ENCODE assay signal across 8 mouse cellular contexts in the genomic region with DNA sequence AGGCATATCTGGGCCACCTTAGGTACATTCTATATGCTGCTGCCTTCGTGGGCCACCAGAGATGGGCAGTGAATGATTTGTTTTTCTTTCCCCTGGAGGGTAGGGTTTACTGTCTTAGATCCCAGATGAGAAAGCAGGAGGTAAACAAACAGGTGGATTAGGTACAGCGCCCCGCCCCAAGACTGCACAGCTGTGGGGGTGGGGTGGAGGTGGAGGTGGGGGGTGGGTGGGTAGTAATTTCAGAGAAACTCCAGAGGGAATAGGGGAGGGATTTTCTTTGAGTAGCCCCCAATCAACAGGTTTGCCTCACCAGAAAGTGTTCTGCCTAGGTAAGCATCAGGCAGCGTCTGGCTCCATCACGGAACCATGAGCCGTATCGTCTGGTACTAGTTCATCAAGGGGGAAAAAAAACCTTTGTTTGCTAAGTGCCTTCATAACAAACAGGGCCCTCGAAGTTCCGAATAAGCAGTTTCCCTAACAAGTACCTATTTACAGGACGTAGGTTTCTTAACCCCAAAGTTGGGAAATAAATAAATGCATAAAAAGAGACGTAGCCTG. TPM values are rescaled to one million over a fixed set of nuclear protein-coding genes. Genes with fewer than 3 reads are reported as not detected.
DNase-seq lines count a peak whose midpoint lies in the region; ATAC-seq and TF ChIP-seq lines count a peak whose summit lies in the region.

No protein-coding gene starts in this region.

- H3K27me3 ChIP-seq in embryonic facial prominence, embryonic 12.5 days: peaks cover 32% of the 10 kb centered on the region
- peaks cover 13% of the 10 kb centered on the region for H3K27me3 ChIP-seq in neural tube, embryonic 12.5 days (replicated peaks)

- intact Hi-C loops in left cerebral cortex, postnatal 4 days (cut with DNase I): no loop called here
- intact Hi-C loops in left cerebral cortex, postnatal 25 days (cut with DNase I): no loop called here

- H3K4me2 ChIP-seq in embryonic facial prominence, embryonic 12.5 days (replicated peaks): peak overlapping the region; percentile 96
- peak overlapping the region; percentile 96 for H3K4me2 ChIP-seq in neural tube, embryonic 12.5 days (replicated peaks)

- no peak for DNase-seq in layer of hippocampus, adult 2 months (ENCODE audit: low spot score in 2 of 2)
- no peak for DNase-seq in layer of hippocampus, postnatal 25 days (ENCODE audit: extremely low spot score in 1 of 2, low spot score in 1 of 2)
- DNase-seq in kidney, adult 9 months: peak; percentile 45
- no peak for DNase-seq in left cerebral cortex, postnatal 4 days
- no peak for DNase-seq in left cerebral cortex, postnatal 25 days (ENCODE audit: low spot score in 2 of 2)
- no peak for DNase-seq in gastrocnemius, postnatal 10 days

- H3K4me1 ChIP-seq in embryonic facial prominence, embryonic 12.5 days: peaks cover 6% of the 10 kb centered on the region; the same call in 1 of the 2 replicates
- H3K4me1 ChIP-seq in neural tube, embryonic 12.5 days: peaks cover 8% of the 10 kb centered on the region

- H3K9me3 ChIP-seq in embryonic facial prominence, embryonic 12.5 days: no peaks in the 10 kb centered on the region
- no peaks in the 10 kb centered on the region for H3K9me3 ChIP-seq in neural tube, embryonic 12.5 days

- no peaks in the 10 kb centered on the region for H3K36me3 ChIP-seq in embryonic facial prominence, embryonic 12.5 days
- H3K36me3 ChIP-seq in neural tube, embryonic 12.5 days: no peaks in the 10 kb centered on the region

- peak overlapping the region; percentile 91 for H3K27ac ChIP-seq in layer of hippocampus, adult 2 months
- no peak overlapping the region for H3K27ac ChIP-seq in embryonic facial prominence, embryonic 12.5 days
- no peak overlapping the region for H3K27ac ChIP-seq in neural tube, embryonic 12.5 days

- ATAC-seq in embryonic facial prominence, embryonic 12.5 days (ENCODE audit: insufficient number of reproducible peaks, insufficient read depth, low FRiP score, low TSS enrichment): peak; percentile 13; the same call in 1 of the 2 replicates
- ATAC-seq in neural tube, embryonic 12.5 days (ENCODE audit: low FRiP score, low read depth): 0 out of 2 replicates have a peak, but pooled peaks have one; percentile 1

- H3K9ac ChIP-seq in embryonic facial prominence, embryonic 12.5 days: no peak overlapping the region
- no peak overlapping the region for H3K9ac ChIP-seq in neural tube, embryonic 12.5 days

- WGBS in embryonic facial prominence, embryonic 12.5 days: 12% methylated on average over 11 of the region's 11 CpGs
- WGBS in neural tube, embryonic 12.5 days: 17% methylated on average over 11 of the region's 11 CpGs

- H3K4me3 ChIP-seq in layer of hippocampus, adult 2 months: peak overlapping the region; percentile 60
- peak overlapping the region; percentile 74 for H3K4me3 ChIP-seq in embryonic facial prominence, embryonic 12.5 days
- H3K4me3 ChIP-seq in neural tube, embryonic 12.5 days: peak overlapping the region; percentile 82; the same call in 1 of the 2 replicates

- TF ChIP-seq CTCF in layer of hippocampus, adult 2 months (conservative IDR thresholded peaks at IDR 0.05): no peak

RNA-seq across cellular contexts. Expression of gene Retreg1, which starts 1.1 kb away (rescaled TPM):
- total RNA-seq in layer of hippocampus, adult 2 months (2021): 10 to 100 TPM; 27.3 to 28.6 TPM
- total RNA-seq in layer of hippocampus, postnatal 25 days (2021): 10 to 100 TPM; 29.4 to 32.4 TPM
- 4.5 and 4.6 TPM in 2 replicates for polyA plus RNA-seq in embryonic facial prominence, embryonic 12.5 days (2016; fragmentation: Nextera tagmentation; extraction: Ambion mirVana)
- 6.3 and 7.1 TPM in 2 replicates for polyA plus RNA-seq in neural tube, embryonic 12.5 days (2016; fragmentation: Nextera tagmentation; extraction: Ambion mirVana)
- 10 to 100 TPM; 28.7 to 30.2 TPM for total RNA-seq in left cerebral cortex, postnatal 4 days (2021)
- 10 to 100 TPM; 34.1 to 34.3 TPM for total RNA-seq in left cerebral cortex, postnatal 25 days (2021)
- 100 to 1,000 TPM; 114 to 115 TPM for total RNA-seq in gastrocnemius, postnatal 10 days (2021)
